Comparison of ENCODE assay signal across 8 mouse cellular contexts in the genomic region with DNA sequence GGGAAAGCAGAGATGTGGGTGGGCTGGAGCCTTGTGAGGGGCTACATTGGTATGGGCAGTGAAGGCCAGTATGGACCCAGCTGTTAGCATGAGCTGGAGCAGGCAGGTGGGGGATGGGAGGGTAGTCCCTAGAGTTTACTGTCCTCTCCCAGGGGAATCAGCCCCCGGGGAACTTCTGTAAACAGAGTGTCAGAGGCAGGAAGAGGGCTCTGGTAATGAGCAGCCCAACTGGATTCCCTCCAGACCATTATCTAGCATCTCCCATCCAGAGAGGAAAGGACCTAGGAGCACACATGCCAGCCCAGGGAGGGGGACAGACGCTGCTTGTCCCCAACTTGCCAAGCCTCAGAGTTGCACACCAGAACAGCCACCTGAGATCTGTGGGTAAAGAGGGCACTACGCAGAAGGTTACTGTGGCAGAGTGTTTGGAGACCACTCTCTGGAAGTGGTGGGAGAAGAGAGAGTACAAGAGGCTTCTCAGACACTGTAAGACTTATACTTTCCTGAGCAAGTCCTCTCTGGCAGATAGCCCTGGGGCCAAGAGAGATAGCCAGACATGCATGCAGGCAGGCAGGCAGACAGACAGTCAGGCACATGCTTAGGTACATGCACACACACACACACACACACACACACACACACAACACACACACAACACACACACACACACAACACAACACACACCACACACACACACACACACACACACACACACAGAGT. TPM values are rescaled to one million over a fixed set of nuclear protein-coding genes. Genes with fewer than 3 reads are reported as not detected.
A peak's percentile ranks its signal among the peaks of the same experiment; 100 is the strongest.
DNase-seq lines count a peak whose midpoint lies in the region; ATAC-seq and TF ChIP-seq lines count a peak whose summit lies in the region.

No protein-coding gene starts in this region.

- H3K4me2 ChIP-seq in forebrain, embryonic 11.5 days (ENCODE audit: low read depth, low read length, severe bottlenecking) = peak overlapping the region; percentile 68; the same call in 1 of the 2 replicates
- H3K4me2 ChIP-seq in intestine, embryonic 14.5 days (ENCODE audit: low read length) = peak overlapping the region; percentile 57
- peak overlapping the region; percentile 92 for H3K4me2 ChIP-seq in liver, postnatal 0 days (ENCODE audit: low read depth, low read length)

- H3K36me3 ChIP-seq in forebrain, embryonic 11.5 days (ENCODE audit: control insufficient read depth, insufficient read depth, low read length) = no peaks in the 10 kb centered on the region
- H3K36me3 ChIP-seq in intestine, embryonic 14.5 days (ENCODE audit: control insufficient read depth, insufficient read depth, low read length) = peaks cover 25% of the 10 kb centered on the region
- peaks cover 16% of the 10 kb centered on the region for H3K36me3 ChIP-seq in liver, postnatal 0 days (replicated peaks; ENCODE audit: insufficient read depth, low read length)
- H3K36me3 ChIP-seq in small intestine, adult 2 months (ENCODE audit: control insufficient read depth, insufficient read depth, low read length) = peaks cover 16% of the 10 kb centered on the region

- no peaks in the 10 kb centered on the region for H3K9me3 ChIP-seq in forebrain, embryonic 11.5 days (ENCODE audit: control insufficient read depth, low read length)
- H3K9me3 ChIP-seq in intestine, embryonic 14.5 days (ENCODE audit: control insufficient read depth, low read length) = no peaks in the 10 kb centered on the region
- H3K9me3 ChIP-seq in liver, postnatal 0 days (ENCODE audit: low read length) = no peaks in the 10 kb centered on the region

- H3K9ac ChIP-seq in forebrain, embryonic 11.5 days (ENCODE audit: low read length) = no peak overlapping the region
- H3K9ac ChIP-seq in intestine, embryonic 14.5 days (ENCODE audit: low read length) = peak overlapping the region; percentile 78; the same call in 1 of the 2 replicates
- peak overlapping the region; percentile 35 for H3K9ac ChIP-seq in liver, postnatal 0 days (replicated peaks)

- WGBS in forebrain, embryonic 11.5 days = 57% methylated on average over 3 of the region's 3 CpGs
- WGBS in intestine, embryonic 14.5 days = 11% methylated on average over 3 of the region's 3 CpGs
- 53% methylated on average over 3 of the region's 3 CpGs for WGBS in liver, postnatal 0 days (ENCODE audit: insufficient replicate concordance)
- 64% methylated on average over 3 of the region's 3 CpGs for WGBS in small intestine, adult 2 months

- no peaks in the 10 kb centered on the region for H3K27me3 ChIP-seq in forebrain, embryonic 11.5 days (ENCODE audit: control insufficient read depth, insufficient read depth, low read length)
- H3K27me3 ChIP-seq in intestine, embryonic 14.5 days (replicated peaks; ENCODE audit: control insufficient read depth, insufficient read depth, low read length) = no peaks in the 10 kb centered on the region
- H3K27me3 ChIP-seq in liver, postnatal 0 days (ENCODE audit: insufficient read depth, low read length) = no peaks in the 10 kb centered on the region
- no peaks in the 10 kb centered on the region for H3K27me3 ChIP-seq in small intestine, adult 2 months (ENCODE audit: control insufficient read depth, insufficient read depth, low read length)

- no peak overlapping the region for H3K4me3 ChIP-seq in forebrain, embryonic 11.5 days (ENCODE audit: low read depth, low read length)
- peak overlapping the region; percentile 64 for H3K4me3 ChIP-seq in intestine, embryonic 14.5 days (ENCODE audit: low read depth, low read length)
- peak overlapping the region; percentile 65; the same call in 1 of the 2 replicates for H3K4me3 ChIP-seq in liver, postnatal 0 days (ENCODE audit: low read depth, low read length)
- H3K4me3 ChIP-seq in small intestine, adult 2 months (ENCODE audit: low read depth, low read length) = 0 out of 2 replicates have a peak overlapping the region, but pooled peaks have one; percentile 4

- peak; percentile 52 to 54 for DNase-seq in B cell, adult 2 months
- no peak for DNase-seq in forebrain, embryonic 11.5 days (ENCODE audit: low spot score)
- peak; percentile 65 for DNase-seq in intestine, embryonic 14.5 days (ENCODE audit: low spot score)
- peak; percentile 52 for DNase-seq in liver, postnatal 0 days
- DNase-seq in layer of hippocampus, postnatal 14 days (ENCODE audit: low spot score in 2 of 2) = no peak
- DNase-seq in gastrocnemius, postnatal 14 days = no peak
- DNase-seq in urinary bladder, postnatal 4 days (ENCODE audit: low spot score in 2 of 2) = no peak

- no peak overlapping the region; the same call in 1 of the 2 replicates for H3K27ac ChIP-seq in forebrain, embryonic 11.5 days (ENCODE audit: low read depth, low read length)
- peak overlapping the region; percentile 88 for H3K27ac ChIP-seq in intestine, embryonic 14.5 days (ENCODE audit: low read depth)
- peak overlapping the region; percentile 89 for H3K27ac ChIP-seq in liver, postnatal 0 days (ENCODE audit: low read depth)
- H3K27ac ChIP-seq in small intestine, adult 2 months (ENCODE audit: insufficient read depth, low read depth, low read length) = peak overlapping the region; percentile 20; the same call in 1 of the 2 replicates

- H3K4me1 ChIP-seq in forebrain, embryonic 11.5 days (replicated peaks; ENCODE audit: control insufficient read depth, insufficient read depth, low read length) = peaks cover 14% of the 10 kb centered on the region
- H3K4me1 ChIP-seq in intestine, embryonic 14.5 days (replicated peaks; ENCODE audit: control insufficient read depth, insufficient read depth, low read length) = peaks cover 36% of the 10 kb centered on the region
- peaks cover 42% of the 10 kb centered on the region for H3K4me1 ChIP-seq in liver, postnatal 0 days (ENCODE audit: insufficient read depth)
- H3K4me1 ChIP-seq in small intestine, adult 2 months (ENCODE audit: control insufficient read depth, insufficient read depth, insufficient read length, low read length) = peaks cover 16% of the 10 kb centered on the region

- intact Hi-C loops in gastrocnemius, postnatal 14 days (cut with DNase I; ENCODE audit: low total_unique reads) = no loop called here

- no peak for ATAC-seq in forebrain, embryonic 11.5 days (replicated peaks; ENCODE audit: low FRiP score)
- ATAC-seq in intestine, embryonic 14.5 days (replicated peaks; ENCODE audit: low FRiP score, low TSS enrichment, low read depth) = no peak; the same call in 1 of the 2 replicates
- ATAC-seq in liver, postnatal 0 days = peak; percentile 6; the same call in 1 of the 2 replicates

- no peak for TF ChIP-seq EP300 in liver, postnatal 0 days (IDR thresholded peaks at IDR 0.05; ENCODE audit: low read depth)

- no peak for TF ChIP-seq CTCF in liver, postnatal 0 days (IDR thresholded peaks at IDR 0.05; ENCODE audit: low read depth)
- TF ChIP-seq CTCF in small intestine, adult 2 months (IDR thresholded peaks at IDR 0.05; ENCODE audit: extremely low read depth, insufficient read length, insufficient replicate concordance, low read depth, low read length) = no peak

- TF ChIP-seq POLR2A in small intestine, adult 2 months (IDR thresholded peaks at IDR 0.05; ENCODE audit: low read depth, low read length) = no peak

RNA-seq across cellular contexts. Expression of a gene that starts 1.5 kb away (rescaled TPM):
- polyA plus RNA-seq in forebrain, embryonic 11.5 days (2014; fragmentation: Nextera tagmentation; extraction: Ambion mirVana) = 57.7 and 60.7 TPM in 2 replicates
- 71.6 and 75.3 TPM in 2 replicates for polyA plus RNA-seq in intestine, embryonic 14.5 days (2014; fragmentation: Nextera tagmentation; extraction: Ambion mirVana)
- polyA plus RNA-seq in liver, postnatal 0 days (2015; fragmentation: Nextera tagmentation; extraction: Ambion mirVana) = 66.0 and 70.5 TPM in 2 replicates
- polyA plus RNA-seq in small intestine, adult 2 months (2012; rRNA removed) = 10.2 and 13.7 TPM in 2 replicates
- total RNA-seq in layer of hippocampus, postnatal 14 days (2021) = 10 to 100 TPM; 61.0 to 66.2 TPM
- total RNA-seq in gastrocnemius, postnatal 14 days (2021) = 100 to 1,000 TPM in 1 of 2 experiments, 10 to 100 TPM in 1; 88.0 to 100 TPM

RNA-seq across cellular contexts. Expression of a gene that starts 1.5 kb away (rescaled TPM):
- 7.6 and 7.7 TPM in 2 replicates for polyA plus RNA-seq in forebrain, embryonic 11.5 days (2014; fragmentation: Nextera tagmentation; extraction: Ambion mirVana)
- 15.9 and 17.1 TPM in 2 replicates for polyA plus RNA-seq in intestine, embryonic 14.5 days (2014; fragmentation: Nextera tagmentation; extraction: Ambion mirVana)
- polyA plus RNA-seq in liver, postnatal 0 days (2015; fragmentation: Nextera tagmentation; extraction: Ambion mirVana) = 1.6 and 1.9 TPM in 2 replicates
- 6.5 and 7.8 TPM in 2 replicates for polyA plus RNA-seq in small intestine, adult 2 months (2012; rRNA removed)
- total RNA-seq in layer of hippocampus, postnatal 14 days (2021) = 1 to 10 TPM; 6.4 to 9.0 TPM
- total RNA-seq in gastrocnemius, postnatal 14 days (2021) = 1 to 10 TPM; 7.6 to 8.4 TPM

RNA-seq across cellular contexts. Expression of a gene that starts 16.5 kb away (rescaled TPM):
- 87.4 and 91.4 TPM in 2 replicates for polyA plus RNA-seq in forebrain, embryonic 11.5 days (2014; fragmentation: Nextera tagmentation; extraction: Ambion mirVana)
- polyA plus RNA-seq in intestine, embryonic 14.5 days (2014; fragmentation: Nextera tagmentation; extraction: Ambion mirVana) = 80.5 and 85.9 TPM in 2 replicates
- polyA plus RNA-seq in liver, postnatal 0 days (2015; fragmentation: Nextera tagmentation; extraction: Ambion mirVana) = 59.7 and 66.3 TPM in 2 replicates
- 6.0 and 8.7 TPM in 2 replicates for polyA plus RNA-seq in small intestine, adult 2 months (2012; rRNA removed)
- total RNA-seq in layer of hippocampus, postnatal 14 days (2021) = 10 to 100 TPM; 69.5 to 80.1 TPM
- 10 to 100 TPM; 68.0 to 74.9 TPM for total RNA-seq in gastrocnemius, postnatal 14 days (2021)

RNA-seq across cellular contexts. Expression of a gene that starts 38.3 kb away (rescaled TPM):
- 20.5 and 23.3 TPM in 2 replicates for polyA plus RNA-seq in forebrain, embryonic 11.5 days (2014; fragmentation: Nextera tagmentation; extraction: Ambion mirVana)
- polyA plus RNA-seq in intestine, embryonic 14.5 days (2014; fragmentation: Nextera tagmentation; extraction: Ambion mirVana) = 17.8 and 19.3 TPM in 2 replicates
- 6.8 and 10.3 TPM in 2 replicates for polyA plus RNA-seq in liver, postnatal 0 days (2015; fragmentation: Nextera tagmentation; extraction: Ambion mirVana)
- 45.6 and 86.6 TPM in 2 replicates for polyA plus RNA-seq in small intestine, adult 2 months (2012; rRNA removed)
- total RNA-seq in layer of hippocampus, postnatal 14 days (2021) = 10 to 100 TPM; 95.7 to 95.9 TPM
- 10 to 100 TPM; 13.9 to 17.8 TPM for total RNA-seq in gastrocnemius, postnatal 14 days (2021)

RNA-seq across cellular contexts. Expression of a gene that starts 46.8 kb away (rescaled TPM):
- polyA plus RNA-seq in forebrain, embryonic 11.5 days (2014; fragmentation: Nextera tagmentation; extraction: Ambion mirVana) = 31.3 and 34.5 TPM in 2 replicates
- polyA plus RNA-seq in intestine, embryonic 14.5 days (2014; fragmentation: Nextera tagmentation; extraction: Ambion mirVana) = 29.0 and 31.0 TPM in 2 replicates
- 1.7 and 1.9 TPM in 2 replicates for polyA plus RNA-seq in liver, postnatal 0 days (2015; fragmentation: Nextera tagmentation; extraction: Ambion mirVana)
- 8.6 and 10.1 TPM in 2 replicates for polyA plus RNA-seq in small intestine, adult 2 months (2012; rRNA removed)
- 10 to 100 TPM; 19.8 to 30.5 TPM for total RNA-seq in layer of hippocampus, postnatal 14 days (2021)
- total RNA-seq in gastrocnemius, postnatal 14 days (2021) = 10 to 100 TPM; 11.8 to 15.2 TPM

Comparison
In these comparisons a context has a peak if more than half of its experiments do, and no peak if none do; other contexts are left out.
1. DNase-seq: peak in B cell, adult 2 months (2 of 2), intestine, embryonic 14.5 days (single experiment) and liver, postnatal 0 days (single experiment); none in forebrain, embryonic 11.5 days (single experiment), layer of hippocampus, postnatal 14 days (0 of 2), gastrocnemius, postnatal 14 days (single experiment) and urinary bladder, postnatal 4 days (0 of 2).
2. Peak in every context shown above with its lines, with median percentiles within 50 percentile points of each other: H3K4me2 ChIP-seq.